Mouse (Mus musculus) lung, embryonic 16.5 days (tissue): ENCODE measurements around the gene Gfpt1. TPM values are rescaled to one million over a fixed set of nuclear protein-coding genes. Genes with fewer than 3 reads are reported as not detected.
A peak's percentile ranks its signal among the peaks of the same experiment; 100 is the strongest.

ENCODE experiments used
- ATAC-seq: fragments of 200-750 bp; cut with Nextera tagmentation; 2 replicates; pipeline ENCODE4 v1.8.0; 2017; ENCODE audit warnings: low read depth, mild to moderate bottlenecking, moderate library complexity
- H3K27ac ChIP-seq: fragments of 300-500 bp; sonication (generic); 2 replicates; pipeline ENCODE4 v1.5.1; 2014; ENCODE audit warnings: mild to moderate bottlenecking, control low read depth, low read length
- H3K27me3 ChIP-seq: fragments of 300-500 bp; sonication (generic); 2 replicates; pipeline ENCODE4 v1.6.1; 2014; ENCODE audit warnings: low read depth, low read length, mixed read lengths; ENCODE audit not compliant: control insufficient read depth, insufficient read depth
- H3K36me3 ChIP-seq: fragments of 300-500 bp; sonication (generic); 2 replicates; pipeline ENCODE4 v1.6.1; 2014; ENCODE audit warnings: low read length; ENCODE audit not compliant: control insufficient read depth, insufficient read depth
- H3K4me1 ChIP-seq: fragments of 300-500 bp; sonication (generic); replicated peaks from 2 replicates; pipeline ENCODE4 v1.6.1; 2014; ENCODE audit warnings: low read length, mixed read lengths; ENCODE audit not compliant: control insufficient read depth, insufficient read depth
- H3K4me2 ChIP-seq: fragments of 300-500 bp; sonication (generic); 2 replicates; pipeline ENCODE4 v1.6.1; 2014; ENCODE audit warnings: low read depth, low read length, control low read depth
- H3K4me3 ChIP-seq: fragments of 300-500 bp; sonication (generic); 2 replicates; pipeline ENCODE4 v1.5.1; 2014; ENCODE audit warnings: mild to moderate bottlenecking, low read length, control low read depth
- H3K9ac ChIP-seq: fragments of 300-500 bp; sonication (generic); 2 replicates; pipeline ENCODE4 v1.6.1; 2014; ENCODE audit warnings: low read length, control low read depth
- H3K9me3 ChIP-seq: fragments of 300-500 bp; sonication (generic); 2 replicates; pipeline ENCODE4 v1.6.1; 2016; ENCODE audit warnings: low read length; ENCODE audit not compliant: control insufficient read depth
- WGBS: fragments of 180-500 bp; shearing (Covaris S2); extraction: QIAGEN DNeasy Blood & Tissue Kit; methylation state at CpG from one replicate; pipeline ENCODE4 v1.1.7; 2014; 5-methylcytosine and 5-hydroxymethylcytosine counted together
- polyA plus RNA-seq: library from polyadenylated mRNA; unstranded; fragments of >200 nt; fragmentation: Nextera tagmentation; extraction: Ambion mirVana; gene quantifications from 2 replicates; pipeline ENCODE4 v1.2.1, GENCODE M21; 2015

Gfpt1 gene
- polyA plus RNA-seq, result 24.1 and 24.5 TPM in 2 replicates

DNA sequence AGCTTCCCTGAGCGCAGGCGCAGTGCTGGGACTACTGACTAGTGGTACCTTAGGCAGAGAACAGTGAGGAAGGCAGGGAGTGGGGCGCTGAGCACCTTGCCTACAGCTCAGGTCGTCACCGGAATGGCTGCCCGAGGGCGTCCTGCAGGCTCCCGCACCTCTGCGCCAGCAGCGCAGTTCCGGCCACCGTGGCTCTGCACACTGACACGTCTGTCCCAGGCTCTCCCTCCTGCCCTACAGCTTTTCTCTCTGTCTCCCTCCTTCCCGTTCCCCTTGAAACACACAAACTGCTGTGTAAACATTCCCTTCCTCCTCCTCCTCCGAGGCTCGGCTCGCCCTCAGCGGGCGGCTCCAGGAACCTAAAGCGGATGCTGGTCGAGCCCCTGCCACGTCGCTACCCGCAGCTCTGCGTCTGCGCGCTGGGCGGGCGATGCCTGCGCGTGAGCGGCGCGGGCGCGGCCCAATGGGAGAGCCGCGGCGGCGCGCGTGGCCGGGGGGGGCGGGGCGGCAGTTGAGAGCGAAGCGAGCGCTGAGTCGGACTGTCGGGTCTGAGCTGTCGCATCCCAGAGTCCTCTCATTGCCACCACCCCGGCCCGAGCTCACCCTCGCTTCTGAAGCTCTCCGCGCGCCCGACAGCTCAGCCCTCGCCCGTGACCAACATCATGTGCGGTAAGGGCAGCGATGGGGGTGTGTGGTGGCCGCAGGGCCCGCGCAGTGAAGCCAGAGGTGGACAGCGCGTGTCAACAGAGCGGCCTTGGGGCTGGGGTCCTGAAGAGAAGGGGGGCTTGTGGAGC lies at the start of gene Gfpt1:
TSS of gene Gfpt1 (plus strand) at position 510 of the 794 bp plus-strand sequence.
- no peaks in the 10 kb centered on the region for H3K36me3 ChIP-seq
- peak within 1 kb of the TSS; percentile 98 for H3K9ac ChIP-seq
- no peaks in the 10 kb centered on the region for H3K9me3 ChIP-seq
- no peaks in the 10 kb centered on the region for H3K27me3 ChIP-seq
- peaks cover 13% of the 10 kb centered on the region for H3K4me1 ChIP-seq
- peak within 1 kb of the TSS; percentile 98 for H3K4me3 ChIP-seq
- 0% methylated on average over 64 of the region's 68 CpGs for whole genome bisulfite sequencing
- H3K27ac ChIP-seq, result peak within 1 kb of the TSS; percentile 100
- peak; percentile 98 for ATAC-seq
- H3K4me2 ChIP-seq, result peak within 1 kb of the TSS; percentile 85

DNA sequence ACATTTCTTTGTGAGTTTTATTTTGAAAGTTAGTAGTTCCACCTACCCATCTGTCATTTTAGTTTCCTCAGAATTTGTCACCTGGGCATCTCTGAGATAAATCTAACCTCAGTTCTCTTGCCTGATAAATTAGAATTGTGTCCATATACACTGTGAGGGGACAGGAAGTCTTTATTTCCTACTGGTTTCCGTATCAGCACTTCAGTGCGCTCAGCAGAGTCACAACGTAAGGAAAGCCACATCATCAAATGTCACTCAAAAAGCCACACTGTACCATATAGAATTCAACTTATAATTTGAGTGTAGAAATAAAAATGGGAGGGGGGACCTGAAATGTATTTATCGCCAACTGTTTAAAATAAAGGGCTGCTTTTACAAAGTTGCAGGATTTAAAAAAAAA lies 48.4 kb upstream of the Gfpt1 start:
- Histone ChIP-seq H3K27me3 (no peaks in the 10 kb centered on the region), H3K27ac (no peak overlapping the region), H3K4me3 (no peak overlapping the region), H3K9ac (no peak overlapping the region), H3K4me1 (no peaks in the 10 kb centered on the region), H3K4me2 (no peak overlapping the region), H3K9me3 (no peaks in the 10 kb centered on the region), H3K36me3 (peaks cover 10% of the 10 kb centered on the region)
- ATAC-seq, result no peak
- WGBS, result 66% methylated on average over 4 of the region's 4 CpGs

DNA sequence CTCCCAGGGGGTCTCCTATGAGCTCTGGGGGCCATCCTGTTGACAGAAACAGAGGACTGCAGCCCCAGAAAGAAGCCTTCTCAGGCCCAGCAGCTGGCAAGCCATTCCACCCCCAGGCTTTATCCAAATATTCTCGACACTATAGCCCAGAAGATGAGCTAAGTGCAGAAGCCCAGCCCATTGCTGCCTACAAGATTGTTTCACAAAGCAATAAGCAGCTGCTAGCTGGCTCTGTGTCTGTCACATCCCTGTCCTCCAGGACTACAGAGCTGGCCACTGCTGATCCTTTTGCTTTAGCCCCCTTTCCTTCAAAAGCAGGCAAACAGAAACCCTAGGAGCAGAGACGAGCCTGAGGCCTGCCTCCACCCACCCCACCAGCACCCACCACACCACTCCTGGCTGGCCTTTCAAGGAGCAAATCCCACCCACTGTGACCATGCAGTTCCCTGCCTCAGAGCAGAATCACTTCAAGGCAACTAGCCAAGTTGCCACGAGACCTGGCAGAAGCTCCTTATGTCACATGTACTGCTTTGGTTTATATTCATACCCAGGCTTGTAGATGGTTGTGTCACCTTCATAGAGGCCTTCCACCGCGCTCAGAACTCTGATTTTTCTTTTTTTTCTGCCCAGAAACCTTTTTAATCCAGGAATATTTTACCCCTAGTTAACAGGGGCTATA lies 45.9 kb upstream of the Gfpt1 start:
- Histone ChIP-seq H3K4me1 (no peaks in the 10 kb centered on the region), H3K4me3 (no peak overlapping the region), H3K9me3 (no peaks in the 10 kb centered on the region), H3K27ac (no peak overlapping the region), H3K4me2 (no peak overlapping the region), H3K27me3 (no peaks in the 10 kb centered on the region), H3K36me3 (peaks cover 10% of the 10 kb centered on the region), H3K9ac (no peak overlapping the region)
- no peak for ATAC-seq
- 71% methylated on average over 5 of the region's 5 CpGs for WGBS

DNA sequence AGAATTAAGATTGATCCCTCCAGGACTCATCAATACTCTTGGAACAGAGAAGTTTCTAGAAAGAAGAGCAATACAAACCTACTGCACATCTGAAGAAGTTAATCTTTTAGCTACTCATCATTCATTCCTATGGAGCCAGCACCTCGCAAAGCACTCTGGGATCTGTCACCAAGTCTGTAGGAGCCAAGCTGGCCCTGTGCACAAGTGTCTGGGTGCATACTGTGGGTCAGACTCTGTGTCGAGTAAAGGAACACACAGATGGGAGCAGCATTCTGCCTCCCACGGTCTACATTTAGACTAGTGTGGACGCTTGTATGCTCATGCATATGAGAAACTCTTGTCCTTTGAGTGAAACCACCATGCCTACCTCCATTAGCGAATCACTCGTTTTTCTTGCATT lies 45.3 kb upstream of the Gfpt1 start:
- H3K4me2 ChIP-seq, result no peak overlapping the region
- H3K36me3 ChIP-seq, result peaks cover 10% of the 10 kb centered on the region
- H3K9ac ChIP-seq, result no peak overlapping the region
- H3K9me3 ChIP-seq, result no peaks in the 10 kb centered on the region
- no peaks in the 10 kb centered on the region for H3K27me3 ChIP-seq
- H3K4me1 ChIP-seq, result 0 out of 2 replicates have a peak, but pooled peaks cover under 1% of the 10 kb centered on the region
- no peak overlapping the region for H3K4me3 ChIP-seq
- H3K27ac ChIP-seq, result no peak overlapping the region
- WGBS, result 93% methylated on average over 6 of the region's 6 CpGs
- no peak for ATAC-seq

DNA sequence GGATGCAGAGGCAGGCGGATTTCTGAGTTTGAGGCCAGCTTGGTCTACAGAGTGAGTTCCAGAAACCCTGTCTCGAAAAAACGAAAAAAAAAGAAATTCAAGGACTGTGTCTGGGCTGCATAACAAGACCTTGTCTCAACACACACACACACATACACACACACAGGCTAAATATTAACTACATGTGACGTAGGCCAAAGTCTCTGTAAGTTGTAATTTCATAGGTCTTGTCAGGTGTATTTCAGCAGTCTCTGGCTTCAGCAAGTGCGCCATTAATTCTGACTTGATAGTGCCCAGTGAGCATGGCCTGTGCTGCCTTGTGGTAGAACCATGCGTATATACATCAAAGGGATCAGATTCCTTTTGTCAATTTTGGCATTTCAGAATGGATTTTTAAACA lies 40.7 kb upstream of the Gfpt1 start:
- H3K9ac ChIP-seq, result no peak overlapping the region
- H3K9me3 ChIP-seq, result no peaks in the 10 kb centered on the region
- 88% methylated on average over 6 of the region's 6 CpGs for WGBS
- H3K36me3 ChIP-seq, result peaks cover 6% of the 10 kb centered on the region; the same call in 1 of the 2 replicates
- H3K4me3 ChIP-seq, result no peak overlapping the region
- peaks cover 7% of the 10 kb centered on the region; the same call in 1 of the 2 replicates for H3K4me1 ChIP-seq
- H3K27ac ChIP-seq, result peak overlapping the region; percentile 62
- no peak for ATAC-seq
- no peaks in the 10 kb centered on the region for H3K27me3 ChIP-seq
- no peak overlapping the region for H3K4me2 ChIP-seq

DNA sequence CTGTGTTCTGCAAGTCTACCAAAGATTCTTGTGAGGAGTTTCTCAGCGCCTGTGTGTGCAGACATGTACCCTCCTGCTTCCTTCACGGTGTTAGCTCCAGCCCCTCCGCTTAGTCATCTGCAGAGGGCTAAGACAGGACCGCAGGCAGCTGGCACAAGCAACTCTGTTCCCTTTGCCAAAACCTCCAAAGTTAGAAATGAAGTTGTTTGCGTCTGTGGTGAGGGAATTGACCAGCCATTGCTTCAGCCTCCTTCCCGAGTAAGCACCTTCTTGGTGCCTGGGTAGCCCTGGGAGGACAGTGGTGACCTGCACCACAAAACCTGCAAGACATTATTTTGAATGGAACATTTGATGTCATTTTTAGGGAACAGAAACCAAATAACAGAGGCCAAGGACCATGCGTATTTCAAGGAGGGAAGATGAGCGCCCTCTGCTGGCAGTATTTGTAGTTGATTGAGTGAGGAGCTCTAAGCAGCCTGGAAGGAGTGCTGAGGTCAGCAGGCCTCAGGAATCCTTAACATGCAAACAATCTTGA lies 40.1 kb upstream of the Gfpt1 start:
- H3K9ac ChIP-seq, result no peak overlapping the region
- 0 out of 2 replicates have a peak overlapping the region, but pooled peaks have one; percentile 17 for H3K4me2 ChIP-seq
- peak overlapping the region; percentile 5; the same call in 1 of the 2 replicates for H3K4me3 ChIP-seq
- no peaks in the 10 kb centered on the region for H3K27me3 ChIP-seq
- H3K9me3 ChIP-seq, result no peaks in the 10 kb centered on the region
- peaks cover 7% of the 10 kb centered on the region; the same call in 1 of the 2 replicates for H3K4me1 ChIP-seq
- peak overlapping the region; percentile 62 for H3K27ac ChIP-seq
- ATAC-seq, result peak; percentile 90
- 45% methylated on average over 8 of the region's 8 CpGs for WGBS
- peaks cover 2% of the 10 kb centered on the region; the same call in 1 of the 2 replicates for H3K36me3 ChIP-seq

DNA sequence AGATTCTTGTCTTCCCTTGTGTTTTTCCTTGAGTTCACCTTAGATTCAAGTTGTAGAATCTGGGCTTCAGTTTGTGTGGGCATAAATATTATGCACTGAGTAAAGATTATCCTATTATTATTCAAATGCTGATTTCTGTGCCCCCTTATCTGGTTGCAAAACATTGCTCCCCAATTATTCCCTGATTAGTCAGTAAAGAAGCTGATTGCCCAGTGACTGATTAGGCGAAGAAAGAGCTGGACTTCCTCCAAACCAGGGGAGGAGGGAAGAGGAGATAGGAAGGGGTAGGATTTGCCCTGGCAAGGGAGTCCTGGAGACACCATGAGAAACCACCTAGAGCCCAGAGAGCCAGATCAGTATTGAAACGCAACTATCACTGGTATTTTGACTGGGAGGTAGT lies 38.5 kb upstream of the Gfpt1 start:
- Histone ChIP-seq H3K4me2 (no peak overlapping the region), H3K27ac (no peak overlapping the region), H3K9ac (no peak overlapping the region), H3K36me3 (no peaks in the 10 kb centered on the region), H3K9me3 (no peaks in the 10 kb centered on the region), H3K4me1 (peaks cover 7% of the 10 kb centered on the region; the same call in 1 of the 2 replicates), H3K27me3 (no peaks in the 10 kb centered on the region), H3K4me3 (no peak overlapping the region)
- WGBS, result 69% methylated on average over 2 of the region's 2 CpGs
- ATAC-seq, result no peak

DNA sequence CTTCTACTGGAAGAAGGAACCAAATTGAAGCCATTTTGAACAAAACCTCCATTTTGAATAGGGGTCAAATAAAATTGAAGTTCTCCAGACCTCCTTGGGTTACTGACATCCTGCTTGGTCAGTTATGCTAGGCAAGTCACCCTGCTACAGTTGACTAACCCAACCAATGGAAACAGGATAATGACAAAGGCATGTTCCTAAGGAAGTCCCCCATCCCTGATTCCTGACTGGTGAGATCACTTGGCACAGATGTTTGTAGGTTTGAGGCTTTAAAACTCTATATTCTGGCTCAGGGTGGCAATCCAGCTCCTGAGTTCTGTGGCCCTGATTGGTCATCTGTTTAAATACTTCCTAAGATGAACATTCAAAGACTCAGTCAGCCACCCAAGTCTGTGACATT lies 37.1 kb upstream of the Gfpt1 start:
- H3K27ac ChIP-seq, result no peak overlapping the region
- no peak for ATAC-seq
- H3K4me3 ChIP-seq, result no peak overlapping the region
- H3K27me3 ChIP-seq, result no peaks in the 10 kb centered on the region
- no peaks in the 10 kb centered on the region for H3K9me3 ChIP-seq
- no peak overlapping the region for H3K4me2 ChIP-seq
- H3K4me1 ChIP-seq, result peaks cover 9% of the 10 kb centered on the region
- H3K36me3 ChIP-seq, result no peaks in the 10 kb centered on the region
- H3K9ac ChIP-seq, result no peak overlapping the region

DNA sequence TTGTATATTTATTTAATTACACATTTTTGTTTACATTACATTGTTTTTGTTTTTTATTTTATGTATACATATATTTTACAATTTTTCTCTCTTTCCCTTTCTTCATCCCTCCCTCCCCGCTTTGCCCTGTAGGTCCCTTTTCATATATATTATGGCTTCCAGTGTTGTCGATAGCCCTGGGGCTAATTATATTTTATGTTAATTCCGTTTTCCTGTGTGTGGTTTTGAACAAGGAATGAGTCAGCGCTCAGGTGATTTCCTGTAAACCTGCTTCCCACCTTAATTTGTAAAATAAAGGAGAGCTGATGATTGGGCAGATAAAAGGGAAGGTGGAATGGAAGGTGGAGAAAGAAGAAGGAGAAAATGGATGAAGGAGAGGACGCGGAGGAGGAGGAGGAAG lies 33.8 kb upstream of the Gfpt1 start, which contains the start of gene Nfu1:
TSS of gene Nfu1 (plus strand) at position 350 of the 400 bp plus-strand sequence.
- peak within 1 kb of the TSS; percentile 83 for H3K27ac ChIP-seq
- 65% methylated on average over 6 of the region's 6 CpGs for WGBS
- peak within 1 kb of the TSS; percentile 89 for H3K4me3 ChIP-seq
- peaks cover 4% of the 10 kb centered on the region for H3K4me1 ChIP-seq
- H3K4me2 ChIP-seq, result peak within 1 kb of the TSS; percentile 76
- H3K36me3 ChIP-seq, result no peaks in the 10 kb centered on the region
- H3K27me3 ChIP-seq, result no peaks in the 10 kb centered on the region
- no peak for ATAC-seq
- peak within 1 kb of the TSS; percentile 98 for H3K9ac ChIP-seq
- H3K9me3 ChIP-seq, result no peaks in the 10 kb centered on the region
